Mouse (Mus musculus) bone marrow macrophage, adult 2 months (primary cell): ENCODE results near the gene Igf1r. TPM values are rescaled to one million over a fixed set of nuclear protein-coding genes. Genes with fewer than 3 reads are reported as not detected.
"Not testable (repeated sequence)": the region's sequence is repeated elsewhere in the genome, so short reads cannot be mapped to it uniquely, and the experiment has no call there.

Source experiments
- H3K27ac ChIP-seq: 2 replicates; pipeline ENCODE4 v1.5.1; 2012; ENCODE audit warnings: low read depth, low read length; ENCODE audit not compliant: insufficient read depth
- H3K4me1 ChIP-seq: 2 replicates; pipeline ENCODE4 v1.6.1; 2012; ENCODE audit warnings: low read length; ENCODE audit not compliant: control insufficient read depth, insufficient read depth
- H3K4me3 ChIP-seq: 2 replicates; pipeline ENCODE4 v1.5.1; 2012; ENCODE audit warnings: mild to moderate bottlenecking, low read length, moderate library complexity; ENCODE audit not compliant: insufficient read depth
- CTCF ChIP-seq: IDR thresholded peaks from 2 replicates; pipeline ENCODE4 v1.5.1; 2012; ENCODE audit warnings: low read depth, mild to moderate bottlenecking, low read length, moderate library complexity
- POLR2A ChIP-seq: IDR thresholded peaks from 2 replicates; pipeline ENCODE4 v1.6.1; 2012; ENCODE audit warnings: mild to moderate bottlenecking, low read depth, low read length, borderline replicate concordance
- polyA plus RNA-seq: library from polyadenylated mRNA; stranded (reverse); fragments of >200 nt; gene quantifications from 2 replicates; pipeline ENCODE4 v1.2.4, GENCODE M21; 2012; ENCODE audit not compliant: missing spikeins, insufficient read depth, insufficient read length

Gene Igf1r
- polyA plus RNA-seq, 1 experiment, result 6.0 TPM

DNA sequence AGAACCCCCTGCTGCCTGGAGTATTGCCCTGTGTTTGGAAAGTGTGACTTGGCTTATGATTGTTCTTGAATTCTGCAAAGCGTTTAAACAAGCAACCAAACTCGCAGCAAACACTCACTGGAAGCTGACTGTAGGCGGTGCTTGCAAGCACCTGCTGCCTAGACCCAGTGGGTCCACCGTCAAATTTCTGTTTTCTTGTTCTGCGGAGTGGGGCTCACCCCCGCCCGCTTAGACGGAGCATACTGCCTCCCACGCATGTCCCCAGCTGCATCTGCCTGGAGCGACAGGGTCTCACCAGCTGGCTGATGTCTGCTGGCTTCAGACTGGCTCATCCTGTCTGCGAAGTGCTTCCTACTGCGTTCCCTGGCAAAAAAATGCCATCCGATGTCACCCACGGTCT, 311.9 kb downstream of the Igf1r start:
- H3K4me3 ChIP-seq, result no peak overlapping the region
- TF ChIP-seq POLR2A (no peak), CTCF (no peak)
- no peak overlapping the region for H3K27ac ChIP-seq
- H3K4me1 ChIP-seq, result no peaks in the 10 kb centered on the region

DNA sequence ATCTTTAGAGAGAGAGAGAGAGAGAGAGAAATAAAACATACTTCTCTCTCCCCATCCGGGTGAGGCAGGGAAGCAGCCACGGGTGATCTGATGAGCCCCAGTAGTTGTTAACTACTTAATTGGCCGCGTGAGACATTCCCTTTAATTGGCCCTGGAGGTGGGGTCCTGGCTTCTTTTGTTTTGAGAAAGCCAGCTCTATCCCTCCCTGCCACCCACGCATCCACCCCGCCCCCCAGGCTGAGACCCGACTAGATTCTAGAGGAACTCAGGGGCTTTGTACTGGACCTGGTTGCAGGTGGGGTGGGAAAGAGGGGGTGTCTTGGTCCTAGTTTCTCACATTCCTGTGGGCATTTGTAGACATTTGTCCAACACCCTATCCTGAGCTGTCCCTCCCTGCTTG, 312.8 kb downstream of the Igf1r start:
- TF ChIP-seq CTCF (no peak), POLR2A (no peak)
- Histone ChIP-seq H3K4me1 (no peaks in the 10 kb centered on the region), H3K4me3 (no peak overlapping the region), H3K27ac (no peak overlapping the region)

DNA sequence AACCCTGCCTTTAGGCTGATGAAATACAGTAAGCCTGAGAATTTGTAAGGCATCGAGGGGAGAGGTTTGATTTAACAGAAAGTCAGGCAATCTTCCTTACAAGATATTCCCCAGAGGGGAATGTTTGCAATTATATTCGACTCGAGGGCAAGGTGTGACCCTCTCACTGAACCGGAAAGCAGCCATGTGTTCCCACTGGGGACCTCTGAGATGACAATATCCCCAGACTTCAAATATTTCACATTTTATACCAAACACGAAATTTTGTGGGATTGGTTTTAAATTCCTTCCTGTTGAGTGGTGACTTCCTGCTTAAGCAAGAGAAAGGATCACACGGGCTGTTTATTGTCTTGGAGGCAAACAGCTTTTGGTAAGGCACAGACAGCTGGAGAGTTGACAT, 314.1 kb downstream of the Igf1r start:
- no peaks in the 10 kb centered on the region for H3K4me1 ChIP-seq
- no peak for TF ChIP-seq CTCF
- no peak for TF ChIP-seq POLR2A
- no peak overlapping the region for H3K4me3 ChIP-seq
- H3K27ac ChIP-seq, result no peak overlapping the region

DNA sequence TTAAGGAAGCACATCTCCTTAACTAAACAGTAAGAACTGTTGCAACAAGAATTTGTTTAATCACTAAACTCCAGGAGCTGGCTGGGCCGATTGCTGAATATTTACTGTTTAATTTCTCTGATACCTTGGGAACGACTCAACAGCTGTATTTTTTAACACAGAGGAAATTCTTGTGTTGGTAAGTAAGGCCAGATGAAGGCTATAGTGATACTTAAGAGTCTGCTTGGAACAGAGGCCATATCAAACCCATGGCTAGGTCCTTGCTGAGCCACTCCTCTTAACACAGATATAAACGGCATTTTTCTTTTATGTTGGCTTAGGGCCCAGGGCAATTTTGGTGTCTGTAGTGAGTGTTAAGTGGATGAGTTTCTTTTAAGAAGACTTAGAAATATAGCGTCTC, 317.9 kb downstream of the Igf1r start:
- TF ChIP-seq POLR2A (no peak), CTCF (no peak)
- Histone ChIP-seq H3K27ac (no peak overlapping the region), H3K4me3 (no peak overlapping the region), H3K4me1 (no peaks in the 10 kb centered on the region)

DNA sequence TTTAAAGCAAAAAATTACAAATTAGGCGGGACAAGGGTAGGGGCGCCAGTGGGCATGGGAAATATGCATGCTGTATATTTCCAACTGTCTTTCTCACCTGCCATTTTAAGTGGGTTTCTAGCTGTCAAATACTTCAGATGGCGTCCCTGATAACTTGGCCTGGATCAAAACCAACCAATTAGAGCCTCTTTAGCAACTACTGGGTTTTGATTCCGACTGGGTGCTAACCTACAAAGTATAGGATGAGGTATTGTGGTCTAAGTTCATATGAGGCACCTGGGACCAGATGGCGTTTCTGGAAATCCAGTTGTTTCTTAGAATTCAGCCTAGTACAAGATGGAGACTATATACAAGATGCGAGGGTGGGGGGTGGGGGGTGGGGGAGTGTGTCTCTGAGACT, 319.2 kb downstream of the Igf1r start:
- TF ChIP-seq CTCF (no peak), POLR2A (no peak)
- H3K27ac ChIP-seq, result no peak overlapping the region

DNA sequence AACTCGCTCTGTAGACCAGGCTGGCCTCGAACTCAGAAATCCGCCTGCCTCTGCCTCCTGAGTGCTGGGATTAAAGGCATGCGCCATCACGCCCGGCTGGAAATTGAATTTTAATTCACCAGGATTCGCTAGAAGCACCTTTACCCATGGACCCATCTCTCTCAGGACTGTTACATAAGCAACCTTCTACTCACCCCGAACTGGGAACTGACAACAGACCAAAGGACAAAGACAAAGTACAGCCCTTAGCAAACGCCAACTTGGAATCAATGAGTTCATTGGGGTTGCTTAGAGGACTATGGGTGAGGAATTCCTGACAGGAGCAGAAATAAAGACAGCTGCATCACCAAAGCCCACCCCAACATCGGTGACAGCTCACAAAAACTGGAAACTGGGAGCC, 320.0 kb downstream of the Igf1r start:
- Histone ChIP-seq H3K27ac (no peak overlapping the region), H3K4me1 (no peaks in the 10 kb centered on the region), H3K4me3 (no peak overlapping the region)
- TF ChIP-seq POLR2A (no peak), CTCF (no peak)

More for the DNA sequence above, 319.2 kb downstream of the Igf1r start:
- Histone ChIP-seq H3K4me3 (no peak overlapping the region), H3K4me1 (no peaks in the 10 kb centered on the region)

DNA sequence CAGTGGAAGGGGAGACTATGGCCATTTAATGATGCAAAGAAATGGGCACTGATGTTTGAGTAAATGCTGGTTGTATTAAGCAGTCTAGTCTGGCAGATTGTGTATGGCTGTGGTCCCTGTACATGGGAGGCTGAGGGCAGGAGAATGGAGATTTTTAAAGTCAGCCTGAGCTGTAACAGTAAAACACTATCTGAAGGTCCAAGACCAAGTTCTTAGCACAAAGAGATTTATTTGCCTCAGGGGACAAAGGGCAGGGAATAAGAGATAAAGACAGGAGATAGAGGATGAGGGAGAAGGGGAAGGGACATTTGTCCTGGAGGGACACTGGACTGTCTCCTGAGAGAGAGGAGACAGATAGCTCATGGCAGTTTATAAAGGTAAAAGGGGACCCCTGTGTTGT, 320.9 kb downstream of the Igf1r start, which contains the start of gene Fam169b:
TSS of gene Fam169b (plus strand) at position 325 of the 400 bp plus-strand sequence.
- Histone ChIP-seq H3K4me3 (no peak within 1 kb of the TSS), H3K27ac (no peak within 1 kb of the TSS), H3K4me1 (no peaks in the 10 kb centered on the region)
- no peak for TF ChIP-seq CTCF
- TF ChIP-seq POLR2A, result no peak

DNA sequence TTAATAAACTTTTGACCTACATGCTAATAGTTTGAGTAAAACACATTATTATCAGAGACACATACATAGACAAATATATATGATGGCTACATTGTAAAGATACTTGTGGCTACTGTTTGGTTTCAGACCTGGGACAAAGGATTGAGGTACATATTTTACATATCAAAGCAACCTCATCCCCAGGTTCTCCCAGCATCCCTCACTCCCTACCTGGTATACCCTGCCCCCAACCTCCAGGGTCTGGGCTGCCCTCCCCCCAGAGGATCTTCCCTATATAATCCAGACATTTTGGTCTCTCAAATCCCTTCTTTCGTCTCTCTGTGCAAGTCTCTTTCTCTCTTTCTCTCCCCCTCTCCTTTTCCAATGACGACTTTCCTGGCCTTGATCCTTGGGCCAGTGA, 321.6 kb downstream of the Igf1r start:
- no peak overlapping the region for H3K4me3 ChIP-seq
- no peaks in the 10 kb centered on the region for H3K4me1 ChIP-seq
- H3K27ac ChIP-seq, result no peak overlapping the region
- TF ChIP-seq CTCF (no peak), POLR2A (no peak)

DNA sequence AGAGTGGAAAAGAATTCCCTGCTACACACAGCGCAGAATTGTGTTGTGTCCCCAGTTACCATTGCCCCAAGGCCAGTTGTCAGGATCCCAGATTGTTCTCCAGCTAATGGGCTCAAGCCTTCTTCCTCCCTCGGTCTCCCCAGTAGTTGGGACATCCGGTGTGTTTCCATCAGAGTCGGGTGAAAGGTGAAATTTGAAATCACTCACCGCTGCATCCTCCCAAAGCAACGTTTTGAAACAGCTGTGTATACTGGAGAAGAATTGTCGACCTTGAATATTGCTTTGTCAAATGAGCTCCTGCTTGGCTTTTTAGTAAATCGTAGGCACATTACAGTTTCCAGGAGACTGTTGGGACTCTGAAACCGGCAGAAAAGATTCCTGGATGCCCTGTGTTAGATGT, 322.3 kb downstream of the Igf1r start:
- TF ChIP-seq POLR2A, result no peak
- no peak for TF ChIP-seq CTCF
- H3K4me3 ChIP-seq, result no peak overlapping the region
- H3K27ac ChIP-seq, result no peak overlapping the region
- no peaks in the 10 kb centered on the region for H3K4me1 ChIP-seq

DNA sequence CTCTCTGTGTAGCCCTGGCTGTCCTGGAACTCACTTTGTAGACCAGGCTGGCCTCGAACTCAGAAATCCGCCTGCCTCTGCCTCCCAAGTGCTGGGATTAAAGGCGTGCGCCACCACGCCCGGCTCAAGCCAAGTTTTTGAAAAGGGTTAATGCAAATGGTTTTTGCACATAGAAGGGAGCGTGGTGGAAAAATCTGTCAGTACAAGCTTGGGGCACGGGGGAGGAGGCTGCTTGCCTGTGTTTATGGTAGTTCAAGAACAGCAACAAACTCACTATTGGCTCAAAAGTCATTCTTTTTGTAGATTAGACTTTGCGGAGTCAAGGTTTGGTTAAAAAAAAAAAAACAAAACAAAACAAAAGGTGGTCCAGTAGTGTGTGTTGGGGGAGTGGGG, 322.8 kb downstream of the Igf1r start:
- H3K4me1 ChIP-seq, H3K27ac ChIP-seq: not testable (repeated sequence)
- peak overlapping the region; percentile 49; the same call in 1 of the 2 replicates for H3K4me3 ChIP-seq
